Mouse (Mus musculus) bone marrow, adult 2 months (tissue): Measurements from ENCODE around the gene Ifi35.

Experiments
- CTCF ChIP-seq: fragments of 200-500 bp; IDR thresholded peaks from 2 replicates; pipeline ENCODE4 v1.5.1; 2011; ENCODE audit warnings: low read length, control low read depth; ENCODE audit not compliant: control insufficient read depth, insufficient read depth
- POLR2A ChIP-seq: fragments of 200-500 bp; IDR thresholded peaks from 2 replicates; pipeline ENCODE4 v1.6.1; 2011; ENCODE audit warnings: low read depth, mild to moderate bottlenecking, control low read depth, low read length, borderline replicate concordance; ENCODE audit not compliant: control insufficient read depth

- no peak for TF ChIP-seq CTCF
- TF ChIP-seq POLR2A: no peak
These were observed 12.1 kb downstream of the Ifi35 start for GRCm38 (mm10) chr11:101460321-101460720.
